Comparison of ENCODE assay signal across 18 mouse cellular contexts in the genomic region with DNA sequence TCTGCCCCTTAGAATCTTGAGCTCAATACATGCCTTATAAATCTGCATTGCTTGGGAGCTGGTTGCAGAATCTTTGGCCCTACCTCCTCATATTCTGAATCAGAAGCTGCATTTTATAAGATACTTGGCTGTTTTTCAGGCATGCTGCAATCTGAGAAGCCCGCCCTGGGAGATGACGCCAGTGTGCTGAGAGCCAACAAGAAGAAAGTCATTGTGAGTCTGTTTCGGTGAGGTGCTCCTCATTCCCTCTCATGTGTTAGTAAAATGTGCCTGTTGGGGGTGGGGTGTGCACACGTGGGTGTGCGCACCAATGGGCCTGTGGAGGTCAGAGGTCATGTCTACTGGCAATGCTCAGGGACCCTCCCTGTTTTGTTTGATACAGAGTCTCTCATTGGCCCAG.
DNase-seq lines count a peak whose midpoint lies in the region; ATAC-seq and TF ChIP-seq lines count a peak whose summit lies in the region.
"Had no signal": no experiment of that assay in that cellular context is flagged by ENCODE, and none has a peak within 500 bp of the region (broad histone marks: within the 10 kb centered on the region; RNA-seq: fewer than 3 reads in every experiment).

No protein-coding gene starts in this region.

- peak; percentile 36 for DNase-seq in gastrocnemius, adult 18-20 months (ENCODE audit: low spot score)
- no peak for DNase-seq in gastrocnemius, postnatal 10 days
- peak; percentile 39 for DNase-seq in lung, embryonic 14.5 days
- no peak for DNase-seq in lung, adult 2 months
- DNase-seq in heart, postnatal 14 days: peak; percentile 19 to 26
- DNase-seq in spleen, adult 12 weeks (ENCODE audit: low spot score): no peak
- DNase-seq: adrenal gland, postnatal 36 days; cerebellum, adult 2 months; kidney, adult 11 months; lung, postnatal 36 days; retina, postnatal 1 day; right cerebral cortex, postnatal 4 days; thymus, postnatal 14 days had no signal

- no peak overlapping the region for H3K27ac ChIP-seq in lung, embryonic 14.5 days (ENCODE audit: low read depth)
- peak overlapping the region; percentile 36; the same call in 1 of the 2 replicates for H3K27ac ChIP-seq in embryonic facial prominence, embryonic 15.5 days (replicated peaks)
- H3K27ac ChIP-seq: hindbrain, postnatal 0 days; limb, embryonic 15.5 days; liver, embryonic 15.5 days had no signal

- H3K9ac ChIP-seq in lung, embryonic 14.5 days: no peak overlapping the region
- H3K9ac ChIP-seq in embryonic facial prominence, embryonic 15.5 days: no peak overlapping the region
- H3K9ac ChIP-seq: limb, embryonic 15.5 days; liver, embryonic 15.5 days had no signal

- 67% methylated on average over 5 of the region's 5 CpGs for WGBS in lung, embryonic 14.5 days
- WGBS in lung, adult 2 months: 65% methylated on average over 5 of the region's 5 CpGs
- 47% methylated on average over 5 of the region's 5 CpGs for WGBS in embryonic facial prominence, embryonic 15.5 days

- H3K4me3 ChIP-seq in lung, embryonic 14.5 days (ENCODE audit: low read depth, low read length): no peak overlapping the region
- H3K4me3 ChIP-seq in lung, adult 2 months (replicated peaks; ENCODE audit: extremely low read depth, low read depth, low read length): no peak overlapping the region
- no peak overlapping the region for H3K4me3 ChIP-seq in embryonic facial prominence, embryonic 15.5 days (replicated peaks)
- H3K4me3 ChIP-seq: limb, embryonic 15.5 days; liver, embryonic 15.5 days had no signal

- H3K4me1 ChIP-seq in lung, embryonic 14.5 days (ENCODE audit: insufficient read depth): no peaks in the 10 kb centered on the region
- H3K4me1 ChIP-seq in lung, adult 2 months (ENCODE audit: control insufficient read depth, insufficient read depth, low read length): no peaks in the 10 kb centered on the region
- peaks cover 16% of the 10 kb centered on the region for H3K4me1 ChIP-seq in embryonic facial prominence, embryonic 15.5 days
- H3K4me1 ChIP-seq: liver, embryonic 15.5 days had no signal

- TF ChIP-seq POLR2A in lung, adult 2 months (IDR thresholded peaks at IDR 0.05; ENCODE audit: borderline replicate concordance, extremely low read depth, low read depth, low read length): no peak

- intact Hi-C loops in heart, postnatal 14 days (cut with DNase I): no loop called here

- no peak for ATAC-seq in lung, embryonic 14.5 days (ENCODE audit: insufficient read depth)
- no peak for ATAC-seq in embryonic facial prominence, embryonic 15.5 days (ENCODE audit: insufficient number of reproducible peaks, low FRiP score, low TSS enrichment, low read depth)
- ATAC-seq: forebrain, embryonic 16.5 days; hindbrain, postnatal 0 days had no signal

- no peak for TF ChIP-seq CTCF in lung, embryonic 14.5 days (IDR thresholded peaks at IDR 0.05; ENCODE audit: low read depth)
- TF ChIP-seq CTCF in lung, adult 2 months (IDR thresholded peaks at IDR 0.05; ENCODE audit: insufficient read depth, low read length): no peak

- H3K36me3 ChIP-seq in lung, embryonic 14.5 days (ENCODE audit: insufficient read depth): no peaks in the 10 kb centered on the region
- no peaks in the 10 kb centered on the region for H3K36me3 ChIP-seq in embryonic facial prominence, embryonic 15.5 days
- H3K36me3 ChIP-seq: limb, embryonic 15.5 days; liver, embryonic 15.5 days had no signal

- H3K4me2 ChIP-seq in lung, embryonic 14.5 days: no peak overlapping the region
- no peak overlapping the region for H3K4me2 ChIP-seq in embryonic facial prominence, embryonic 15.5 days (replicated peaks)
- H3K4me2 ChIP-seq: limb, embryonic 15.5 days; liver, embryonic 15.5 days had no signal

- H3K27me3 ChIP-seq in lung, embryonic 14.5 days (ENCODE audit: insufficient read depth, low read length): no peaks in the 10 kb centered on the region
- no peaks in the 10 kb centered on the region for H3K27me3 ChIP-seq in embryonic facial prominence, embryonic 15.5 days
- H3K27me3 ChIP-seq: limb, embryonic 15.5 days; liver, embryonic 15.5 days had no signal

- H3K9me3 ChIP-seq in lung, embryonic 14.5 days (ENCODE audit: low read depth, low read length): no peaks in the 10 kb centered on the region
- no peaks in the 10 kb centered on the region for H3K9me3 ChIP-seq in embryonic facial prominence, embryonic 15.5 days (replicated peaks)
- H3K9me3 ChIP-seq: limb, embryonic 15.5 days; liver, embryonic 15.5 days had no signal

Comparison
In these comparisons a context has a peak if more than half of its experiments do, and no peak if none do; other contexts are left out.
1. DNase-seq: peak in gastrocnemius, adult 18-20 months (single experiment), lung, embryonic 14.5 days (single experiment) and heart, postnatal 14 days (2 of 2); none in gastrocnemius, postnatal 10 days (single experiment), lung, adult 2 months (single experiment) and spleen, adult 12 weeks (single experiment).